Mouse (Mus musculus) left cerebral cortex, adult 11 months (tissue): ENCODE results near the gene Krt6a.
"Not testable (repeated sequence)": the region's sequence is repeated elsewhere in the genome, so short reads cannot be mapped to it uniquely, and the experiment has no call there.

Experiments
- DNase-seq: peaks from one replicate; pipeline ENCODE4 v3.0.0; 2022; ENCODE audit warnings: low spot score

Gene Krt6a

GRCm38 (mm10) chr15:101694207-101694606, at the start of gene Krt6a:
Gene Krt6a (minus strand): TSS chr15:101694307.
- no peak for DNase-seq

GRCm38 (mm10) chr15:101742711-101743110, 48.6 kb upstream of the Krt6a start, which contains the start of gene Krt71:
Gene Krt71 (minus strand): TSS chr15:101743109.
- no peak for DNase-seq

GRCm38 (mm10) chr15:101737786-101738185, 43.7 kb upstream of the Krt6a start:
- DNase-seq, result no peak

GRCm38 (mm10) chr15:101730653-101731052, 36.5 kb upstream of the Krt6a start:
- DNase-seq, result no peak

GRCm38 (mm10) chr15:101724686-101725085, 30.6 kb upstream of the Krt6a start:
- DNase-seq, result no peak

GRCm38 (mm10) chr15:101715831-101716230, 21.7 kb upstream of the Krt6a start:
- DNase-seq, result no peak

GRCm38 (mm10) chr15:101714356-101714755, 20.2 kb upstream of the Krt6a start:
- no peak for DNase-seq

- no peak for DNase-seq
Observed at GRCm38 (mm10) chr15:101713731-101714130, 19.6 kb upstream of the Krt6a start.

GRCm38 (mm10) chr15:101712720-101713119, 18.6 kb upstream of the Krt6a start, which contains the start of gene Krt5:
Gene Krt5 (minus strand): TSS chr15:101712898.
- no peak for DNase-seq

GRCm38 (mm10) chr15:101708683-101709082, 14.6 kb upstream of the Krt6a start:
- DNase-seq, result no peak

- no peak for DNase-seq
Observed at GRCm38 (mm10) chr15:101707454-101707853, 13.3 kb upstream of the Krt6a start.

- DNase-seq, result no peak
Observed at GRCm38 (mm10) chr15:101704066-101704465, 10.0 kb upstream of the Krt6a start.

- no peak for DNase-seq
Observed at GRCm38 (mm10) chr15:101702380-101702779, 8.3 kb upstream of the Krt6a start.

- no peak for DNase-seq
Observed at GRCm38 (mm10) chr15:101699866-101700265, 5.8 kb upstream of the Krt6a start.

- no peak for DNase-seq
Observed at GRCm38 (mm10) chr15:101699192-101699591, 5.1 kb upstream of the Krt6a start.

- no peak for DNase-seq
Observed at GRCm38 (mm10) chr15:101697326-101698188, 3.5 kb upstream of the Krt6a start.

GRCm38 (mm10) chr15:101690460-101690859, 3.6 kb downstream of the Krt6a start:
- DNase-seq, result not testable (repeated sequence)

GRCm38 (mm10) chr15:101688161-101688560, 5.9 kb downstream of the Krt6a start:
- DNase-seq, result no peak

- no peak for DNase-seq
Observed at GRCm38 (mm10) chr15:101680187-101680586, 13.9 kb downstream of the Krt6a start, which contains the start of gene Krt6b. Gene Krt6b (minus strand): TSS chr15:101680287.

GRCm38 (mm10) chr15:101675978-101676377, 18.1 kb downstream of the Krt6a start:
- DNase-seq, result no peak

- DNase-seq, result no peak
Observed at GRCm38 (mm10) chr15:101652736-101653265, 41.3 kb downstream of the Krt6a start.

GRCm38 (mm10) chr15:101647280-101647679, 46.8 kb downstream of the Krt6a start, which contains the start of gene Gm5478:
Gene Gm5478 (minus strand): TSS chr15:101647380.
- no peak for DNase-seq
